Mouse (Mus musculus) heart, adult 2 months (tissue): ENCODE results near the gene Bcl11a. TPM values are rescaled to one million over a fixed set of nuclear protein-coding genes. Genes with fewer than 3 reads are reported as not detected.

Source experiments
- DNase-seq, 2 experiments: peaks; one replicate each; pipeline ENCODE4 v3.0.0; 2021
- H3K27ac ChIP-seq: fragments of 200-600 bp; 2 replicates; pipeline ENCODE4 v1.8.1; 2022
- H3K27me3 ChIP-seq: fragments of 200-500 bp; 2 replicates; pipeline ENCODE4 v1.6.1; 2012; ENCODE audit warnings: mild to moderate bottlenecking, low read length, inconsistent platforms, mixed read lengths; ENCODE audit not compliant: control insufficient read depth, insufficient read depth
- H3K36me3 ChIP-seq: fragments of 200-500 bp; 2 replicates; pipeline ENCODE4 v1.6.1; 2012; ENCODE audit warnings: low read length, inconsistent platforms; ENCODE audit not compliant: control insufficient read depth, insufficient read depth
- H3K4me1 ChIP-seq: fragments of 200-500 bp; 2 replicates; pipeline ENCODE4 v1.6.1; 2011; ENCODE audit warnings: low read length; ENCODE audit not compliant: control insufficient read depth, insufficient read depth
- H3K4me3 ChIP-seq: fragments of 200-600 bp; 2 replicates; pipeline ENCODE4 v1.8.1; 2022
- H3K79me2 ChIP-seq: fragments of 200-500 bp; replicated peaks from 2 replicates; pipeline ENCODE4 v1.6.1; 2012; ENCODE audit warnings: mild to moderate bottlenecking, inconsistent platforms, low read length, moderate library complexity, mixed read lengths; ENCODE audit not compliant: control insufficient read depth, insufficient read depth
- H3K9ac ChIP-seq: fragments of 200-500 bp; 2 replicates; pipeline ENCODE4 v1.6.1; 2012; ENCODE audit warnings: low read depth, mild to moderate bottlenecking, control low read depth, inconsistent platforms, low read length, mixed read lengths
- CTCF ChIP-seq: fragments of 200-600 bp; IDR thresholded peaks from 2 replicates; pipeline ENCODE4 v1.8.1; 2022; ENCODE audit warnings: antibody characterized with exemption, mild to moderate bottlenecking, moderate library complexity
- EP300 ChIP-seq: fragments of 200-500 bp; IDR thresholded peaks from 2 replicates; pipeline ENCODE4 v1.6.1; 2011; ENCODE audit warnings: low read depth, low read length, control low read depth; ENCODE audit not compliant: insufficient read depth
- POLR2A ChIP-seq: fragments of 200-500 bp; IDR thresholded peaks from 2 replicates; pipeline ENCODE4 v1.6.1; 2011; ENCODE audit warnings: mild to moderate bottlenecking, low read depth, low read length, control low read depth; ENCODE audit not compliant: insufficient read depth
- WGBS: fragments of 180-500 bp; shearing (Covaris S2); methylation state at CpG from one replicate; pipeline ENCODE4 v1.1.7; 2018; 5-methylcytosine and 5-hydroxymethylcytosine counted together
- intact Hi-C: fragments of 180-260 bp; cut with DNase I; formaldehyde crosslinking; loops from one replicate; pipeline ENCODE4 v1.15.1; 2025
- polyA plus RNA-seq: library from polyadenylated mRNA; depleted of rRNA; stranded (reverse); fragments of >200 nt; gene quantifications from 2 replicates; pipeline ENCODE4 v1.2.3, GENCODE M21; 2012
- total RNA-seq, 2 experiments: library from RNA; stranded (reverse); gene quantifications; 2 replicates each; pipeline ENCODE4 v1.2.3; 2021

Gene Bcl11a
- total and polyA plus RNA-seq, 3 experiments = 1.1 to 4.2 (median 2.4) TPM

GRCm38 (mm10) chr11:24095656-24096353 is 17.9 kb downstream of the Bcl11a start:
- Histone ChIP-seq H3K79me2 (no peaks in the 10 kb centered on the region), H3K4me1 (no peaks in the 10 kb centered on the region), H3K4me3 (no peak overlapping the region), H3K27me3 (no peaks in the 10 kb centered on the region), H3K27ac (no peak overlapping the region), H3K36me3 (no peaks in the 10 kb centered on the region), H3K9ac (no peak overlapping the region)
- no peak for TF ChIP-seq POLR2A
- no peak for TF ChIP-seq CTCF
- no peak for TF ChIP-seq EP300
- no peak for DNase-seq
- intact Hi-C loops = no loop called here
- WGBS = 87% methylated on average over 7 of the region's 7 CpGs

GRCm38 (mm10) chr11:24096483-24096882 is 18.6 kb downstream of the Bcl11a start:
- Histone ChIP-seq H3K79me2 (no peaks in the 10 kb centered on the region), H3K4me3 (no peak overlapping the region), H3K4me1 (no peaks in the 10 kb centered on the region), H3K9ac (no peak overlapping the region), H3K36me3 (no peaks in the 10 kb centered on the region), H3K27me3 (no peaks in the 10 kb centered on the region), H3K27ac (no peak overlapping the region)
- 67% methylated on average over 6 of the region's 6 CpGs for WGBS
- no peak for TF ChIP-seq EP300
- no peak for TF ChIP-seq POLR2A
- TF ChIP-seq CTCF = no peak
- intact Hi-C loops = no loop called here
- no peak for DNase-seq

GRCm38 (mm10) chr11:24097026-24097425 is 19.2 kb downstream of the Bcl11a start:
- Histone ChIP-seq H3K4me1 (no peaks in the 10 kb centered on the region), H3K36me3 (no peaks in the 10 kb centered on the region), H3K9ac (no peak overlapping the region), H3K4me3 (no peak overlapping the region), H3K79me2 (no peaks in the 10 kb centered on the region), H3K27ac (no peak overlapping the region), H3K27me3 (no peaks in the 10 kb centered on the region)
- no peak for DNase-seq
- intact Hi-C loops = no loop called here
- WGBS = 83% methylated on average over 6 of the region's 6 CpGs
- TF ChIP-seq CTCF (no peak), POLR2A (no peak), EP300 (no peak)

- 81% methylated on average over 5 of the region's 5 CpGs for WGBS
- intact Hi-C loops = no loop called here
- no peak for TF ChIP-seq EP300
- no peak for TF ChIP-seq CTCF
- no peak for TF ChIP-seq POLR2A
- no peak for DNase-seq
- H3K4me1 ChIP-seq = no peaks in the 10 kb centered on the region
- no peaks in the 10 kb centered on the region for H3K79me2 ChIP-seq
- H3K27ac ChIP-seq = no peak overlapping the region
- no peaks in the 10 kb centered on the region for H3K36me3 ChIP-seq
- H3K9ac ChIP-seq = no peak overlapping the region
- H3K4me3 ChIP-seq = no peak overlapping the region
- H3K27me3 ChIP-seq = no peaks in the 10 kb centered on the region
Observed at GRCm38 (mm10) chr11:24098069-24098468, 20.2 kb downstream of the Bcl11a start.

GRCm38 (mm10) chr11:24098662-24099061 is 20.8 kb downstream of the Bcl11a start:
- TF ChIP-seq EP300 (no peak), CTCF (no peak), POLR2A (no peak)
- Histone ChIP-seq H3K4me3 (no peak overlapping the region), H3K9ac (no peak overlapping the region), H3K36me3 (no peaks in the 10 kb centered on the region), H3K79me2 (no peaks in the 10 kb centered on the region), H3K4me1 (no peaks in the 10 kb centered on the region), H3K27ac (no peak overlapping the region), H3K27me3 (no peaks in the 10 kb centered on the region)
- WGBS = 51% methylated on average over 3 of the region's 3 CpGs
- no peak for DNase-seq
- intact Hi-C loops = no loop called here

GRCm38 (mm10) chr11:24099215-24099614 is 21.4 kb downstream of the Bcl11a start:
- intact Hi-C loops = no loop called here
- Histone ChIP-seq H3K4me3 (no peak overlapping the region), H3K36me3 (no peaks in the 10 kb centered on the region), H3K27ac (no peak overlapping the region), H3K9ac (no peak overlapping the region), H3K4me1 (no peaks in the 10 kb centered on the region), H3K27me3 (no peaks in the 10 kb centered on the region), H3K79me2 (no peaks in the 10 kb centered on the region)
- WGBS = 80% methylated on average over 10 of the region's 10 CpGs
- no peak for TF ChIP-seq CTCF
- TF ChIP-seq POLR2A = no peak
- TF ChIP-seq EP300 = no peak
- no peak for DNase-seq
